Mouse (Mus musculus): ENCODE results near the gene Cidec. TPM values are rescaled to one million over a fixed set of nuclear protein-coding genes. Genes with fewer than 3 reads are reported as not detected.

The Cidec gene
- not detected in 2 replicates for polyA plus RNA-seq (2016; fragmentation: Nextera tagmentation; extraction: Ambion mirVana)

DNA sequence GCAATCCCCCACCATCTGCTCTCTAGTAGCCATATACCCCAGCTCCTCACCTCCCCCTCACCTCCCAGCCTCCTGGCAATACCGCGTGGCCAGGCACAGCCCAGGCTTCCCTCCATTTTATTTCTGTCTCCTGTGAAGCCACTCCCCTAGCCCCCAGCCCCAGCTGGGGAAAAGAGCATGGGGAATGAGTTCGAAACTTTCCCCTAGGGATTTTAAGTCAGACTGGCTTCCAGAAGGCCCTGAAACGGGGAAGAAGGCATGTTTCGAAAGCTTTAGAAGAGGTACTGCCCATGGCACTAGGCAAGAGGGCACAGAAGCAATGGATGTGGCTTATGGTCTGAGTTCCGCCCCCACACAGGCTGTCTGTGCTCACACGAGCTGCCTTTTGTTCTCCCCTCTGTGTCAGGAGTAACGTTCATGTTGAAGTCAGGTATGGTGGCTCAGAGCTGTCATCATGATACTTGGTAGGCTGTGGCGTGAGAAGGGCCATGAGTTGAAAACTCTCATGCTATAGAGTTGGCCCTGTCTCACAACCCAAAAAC lies at the start of gene Cidec:
Cidec (minus strand) TSS at position 97 of the 542 bp plus-strand sequence.
- Histone ChIP-seq H3K4me1 (no peaks in the 10 kb centered on the region), H3K9ac (no peak within 1 kb of the TSS), H3K27me3 (no peaks in the 10 kb centered on the region), H3K27ac (no peak within 1 kb of the TSS), H3K9me3 (no peaks in the 10 kb centered on the region), H3K36me3 (no peaks in the 10 kb centered on the region), H3K4me2 (replicated peaks) (no peak within 1 kb of the TSS), H3K4me3 (no peak within 1 kb of the TSS)
- no peak for ATAC-seq (ENCODE audit: insufficient number of reproducible peaks, insufficient read depth, low FRiP score, low TSS enrichment)
- 76% methylated on average over 9 of the region's 9 CpGs for WGBS

DNA sequence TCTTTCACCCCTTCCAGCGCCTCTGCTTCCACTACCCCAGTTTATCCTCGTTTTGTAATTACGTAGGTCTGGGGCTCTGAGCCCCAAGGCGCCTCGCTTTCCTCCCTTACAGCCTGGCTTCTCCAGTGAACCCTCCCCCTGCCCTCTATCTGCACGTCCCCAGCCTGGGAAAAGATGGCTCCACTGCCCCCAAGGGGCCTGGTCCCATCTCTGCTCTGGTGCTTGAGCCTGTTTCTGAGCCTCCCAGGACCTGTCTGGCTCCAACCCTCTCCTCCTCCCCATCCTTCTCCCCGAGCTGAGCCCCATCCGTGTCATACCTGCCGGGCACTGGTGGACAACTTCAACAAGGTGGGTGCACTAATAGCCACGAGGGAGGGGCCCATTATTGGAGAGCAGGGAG lies 48.2 kb upstream of the Cidec start:
- Histone ChIP-seq H3K4me2 (replicated peaks) (peak overlapping the region; percentile 77), H3K9me3 (no peaks in the 10 kb centered on the region), H3K9ac (peak overlapping the region; percentile 58), H3K4me3 (peak overlapping the region; percentile 46), H3K4me1 (peaks cover 26% of the 10 kb centered on the region; the same call in 1 of the 2 replicates), H3K27me3 (peaks cover 40% of the 10 kb centered on the region), H3K27ac (peak overlapping the region; percentile 72; the same call in 1 of the 2 replicates), H3K36me3 (no peaks in the 10 kb centered on the region)
- no peak; the same call in 1 of the 2 replicates for ATAC-seq (ENCODE audit: insufficient number of reproducible peaks, insufficient read depth, low FRiP score, low TSS enrichment)
- 14% methylated on average over 10 of the region's 10 CpGs for WGBS

DNA sequence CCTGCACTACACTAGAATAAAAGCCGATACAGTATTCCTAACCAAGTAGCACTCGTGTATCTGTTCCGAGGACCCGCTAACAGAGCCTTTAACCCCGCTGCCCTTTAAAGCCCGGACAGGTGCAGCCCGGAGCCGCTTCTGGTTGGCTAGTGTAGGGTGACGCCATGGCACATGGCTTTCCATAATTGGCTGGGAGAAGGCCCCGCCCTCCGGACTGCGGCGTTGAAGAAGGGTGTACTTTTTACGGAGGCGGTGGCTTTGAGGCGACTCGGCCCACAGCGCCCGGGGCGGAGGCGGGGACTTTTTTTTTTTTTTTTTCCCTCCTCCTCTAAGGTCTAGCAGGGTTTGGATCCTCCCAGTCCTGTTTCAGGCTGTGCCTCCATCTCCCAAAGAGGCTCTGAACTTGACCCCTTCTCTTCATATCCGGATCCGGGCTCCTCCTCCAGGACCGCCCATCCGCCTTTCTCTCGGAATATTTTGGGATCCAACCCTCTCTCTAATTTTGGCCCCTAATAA lies 47.6 kb upstream of the Cidec start, which contains the start of gene Creld1:
Creld1 (plus strand) TSS at position 198 of the 516 bp plus-strand sequence.
- under 1% methylated on average over 26 of the region's 26 CpGs for WGBS
- Histone ChIP-seq H3K9ac (peak within 1 kb of the TSS; percentile 58), H3K27me3 (peaks cover 40% of the 10 kb centered on the region), H3K27ac (peak within 1 kb of the TSS; percentile 72), H3K4me1 (peaks cover 26% of the 10 kb centered on the region; the same call in 1 of the 2 replicates), H3K4me3 (peak within 1 kb of the TSS; percentile 46), H3K36me3 (no peaks in the 10 kb centered on the region), H3K4me2 (replicated peaks) (peak within 1 kb of the TSS; percentile 77), H3K9me3 (no peaks in the 10 kb centered on the region)
- ATAC-seq (ENCODE audit: insufficient number of reproducible peaks, insufficient read depth, low FRiP score, low TSS enrichment) = peak; percentile 92

DNA sequence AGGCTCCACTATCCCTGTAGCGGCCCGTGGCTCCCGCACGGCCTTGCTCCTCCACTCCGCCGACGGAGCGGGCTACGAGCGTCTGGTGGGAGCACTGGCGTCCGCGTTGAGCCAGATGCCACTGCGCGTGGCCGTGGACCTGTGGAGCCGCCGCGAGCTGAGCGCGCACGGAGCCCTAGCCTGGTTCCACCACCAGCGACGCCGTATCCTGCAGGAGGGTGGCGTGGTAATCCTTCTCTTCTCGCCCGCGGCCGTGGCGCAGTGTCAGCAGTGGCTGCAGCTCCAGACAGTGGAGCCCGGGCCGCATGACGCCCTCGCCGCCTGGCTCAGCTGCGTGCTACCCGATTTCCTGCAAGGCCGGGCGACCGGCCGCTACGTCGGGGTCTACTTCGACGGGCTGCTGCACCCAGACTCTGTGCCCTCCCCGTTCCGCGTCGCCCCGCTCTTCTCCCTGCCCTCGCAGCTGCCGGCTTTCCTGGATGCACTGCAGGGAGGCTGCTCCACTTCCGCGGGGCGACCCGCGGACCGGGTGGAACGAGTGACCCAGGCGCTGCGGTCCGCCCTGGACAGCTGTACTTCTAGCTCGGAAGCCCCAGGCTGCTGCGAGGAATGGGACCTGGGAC lies 47.0 kb upstream of the Cidec start:
- H3K27me3 ChIP-seq = peaks cover 40% of the 10 kb centered on the region
- peak; percentile 47 for ATAC-seq (ENCODE audit: insufficient number of reproducible peaks, insufficient read depth, low FRiP score, low TSS enrichment)
- peaks cover 26% of the 10 kb centered on the region; the same call in 1 of the 2 replicates for H3K4me1 ChIP-seq
- H3K27ac ChIP-seq = peak overlapping the region; percentile 48
- H3K4me3 ChIP-seq = peak overlapping the region; percentile 46
- H3K9me3 ChIP-seq = no peaks in the 10 kb centered on the region
- peak overlapping the region; percentile 77 for H3K4me2 ChIP-seq (replicated peaks)
- 3% methylated on average over 62 of the region's 65 CpGs for WGBS
- H3K36me3 ChIP-seq = no peaks in the 10 kb centered on the region
- peak overlapping the region; percentile 21 for H3K9ac ChIP-seq

DNA sequence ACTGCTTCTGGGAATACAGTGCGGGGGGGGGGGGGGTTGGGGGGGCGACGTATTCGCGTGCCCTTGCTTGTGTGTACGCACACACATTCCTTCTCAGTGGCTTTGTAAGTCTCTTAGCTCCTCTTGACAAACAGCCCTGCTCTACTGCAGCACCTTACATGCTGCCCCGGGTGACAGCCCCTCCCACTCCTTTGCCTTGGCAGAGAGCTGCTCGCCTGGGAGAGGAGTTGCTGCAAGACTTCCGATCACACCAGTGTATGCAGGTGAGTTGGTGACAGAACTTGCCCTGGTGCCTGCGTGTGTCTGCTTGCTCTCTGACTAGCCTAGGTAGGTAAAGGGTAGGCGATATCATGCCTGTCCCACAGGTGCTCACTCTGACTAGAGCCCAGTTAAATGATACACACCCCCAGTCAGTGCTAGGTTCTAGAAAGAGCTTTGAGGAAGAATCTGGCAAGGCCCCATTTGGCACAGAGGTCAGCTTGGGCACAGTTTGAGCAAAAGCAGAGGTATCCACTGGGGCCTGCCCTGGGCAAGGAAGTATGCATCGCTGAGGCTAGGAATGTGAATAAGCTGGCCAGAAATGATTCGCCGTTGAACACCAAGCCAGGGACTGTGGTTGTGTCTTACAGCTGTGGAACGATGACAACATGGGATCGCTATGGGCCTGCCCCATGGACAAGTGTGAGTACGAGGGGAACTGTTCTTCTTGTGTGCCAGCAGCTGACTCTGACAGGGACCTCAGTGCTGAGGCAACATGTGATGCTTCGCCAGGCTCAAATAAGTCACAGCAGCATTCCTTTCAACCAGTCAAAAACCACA lies 45.2 kb upstream of the Cidec start:
- H3K4me3 ChIP-seq = no peak overlapping the region
- H3K4me2 ChIP-seq (replicated peaks) = no peak overlapping the region
- H3K4me1 ChIP-seq = peaks cover 17% of the 10 kb centered on the region; the same call in 1 of the 2 replicates
- no peaks in the 10 kb centered on the region for H3K9me3 ChIP-seq
- WGBS = 65% methylated on average over 18 of the region's 18 CpGs
- H3K36me3 ChIP-seq = no peaks in the 10 kb centered on the region
- no peak overlapping the region for H3K9ac ChIP-seq
- ATAC-seq (ENCODE audit: insufficient number of reproducible peaks, insufficient read depth, low FRiP score, low TSS enrichment) = no peak
- H3K27me3 ChIP-seq = peaks cover 40% of the 10 kb centered on the region
- H3K27ac ChIP-seq = no peak overlapping the region

DNA sequence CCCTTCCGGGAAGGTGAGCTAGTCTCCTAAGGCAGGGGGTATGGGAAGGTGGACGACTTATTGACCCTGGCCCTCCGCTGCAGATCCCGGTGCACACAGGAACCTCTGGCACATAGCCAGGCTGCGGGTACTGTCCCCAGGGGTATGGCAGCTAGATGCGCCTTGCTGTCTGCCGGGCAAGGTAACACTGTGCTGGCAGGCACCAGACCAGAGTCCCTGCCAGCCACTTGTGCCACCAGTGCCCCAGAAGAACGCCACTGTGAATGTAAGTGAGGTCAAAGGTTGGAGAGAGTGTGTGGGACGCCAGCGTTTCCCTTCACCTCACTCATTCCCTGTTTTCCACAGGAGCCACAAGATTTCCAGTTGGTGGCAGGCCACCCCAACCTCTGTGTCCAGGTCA lies 43.3 kb upstream of the Cidec start:
- peaks cover 39% of the 10 kb centered on the region for H3K27me3 ChIP-seq
- 79% methylated on average over 10 of the region's 10 CpGs for WGBS
- H3K9ac ChIP-seq = no peak overlapping the region
- H3K9me3 ChIP-seq = no peaks in the 10 kb centered on the region
- H3K4me2 ChIP-seq (replicated peaks) = no peak overlapping the region
- no peaks in the 10 kb centered on the region for H3K36me3 ChIP-seq
- no peak for ATAC-seq (ENCODE audit: insufficient number of reproducible peaks, insufficient read depth, low FRiP score, low TSS enrichment)
- peaks cover 13% of the 10 kb centered on the region; the same call in 1 of the 2 replicates for H3K4me1 ChIP-seq
- H3K27ac ChIP-seq = no peak overlapping the region
- H3K4me3 ChIP-seq = no peak overlapping the region

DNA sequence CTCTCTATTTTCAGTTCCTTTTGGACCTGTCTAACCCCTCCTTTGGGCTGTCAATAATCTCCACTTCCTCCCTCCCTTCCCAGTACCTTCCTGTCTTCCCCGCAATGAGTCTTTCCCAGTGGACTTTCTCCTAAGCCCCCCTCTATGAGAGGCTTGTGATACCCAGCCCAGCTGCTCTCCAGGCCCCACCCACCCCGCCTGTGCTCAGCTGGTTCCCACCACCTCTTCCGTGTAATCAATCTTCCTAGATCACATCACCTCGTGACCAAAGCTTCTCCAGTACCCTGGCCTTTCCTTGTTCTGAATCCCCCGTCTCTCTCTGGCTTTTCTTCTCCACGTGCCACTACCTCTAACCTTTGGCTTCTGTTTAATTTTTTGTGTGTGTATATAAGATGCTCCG lies 41.8 kb upstream of the Cidec start:
- 45% methylated on average over 7 of the region's 7 CpGs for whole genome bisulfite sequencing
- no peak for ATAC-seq (ENCODE audit: insufficient number of reproducible peaks, insufficient read depth, low FRiP score, low TSS enrichment)
- Histone ChIP-seq H3K4me3 (no peak overlapping the region), H3K9ac (no peak overlapping the region), H3K27me3 (peaks cover 31% of the 10 kb centered on the region), H3K9me3 (no peaks in the 10 kb centered on the region), H3K4me1 (0 out of 2 replicates have a peak, but pooled peaks cover 2% of the 10 kb centered on the region), H3K27ac (no peak overlapping the region), H3K4me2 (replicated peaks) (no peak overlapping the region), H3K36me3 (no peaks in the 10 kb centered on the region)

DNA sequence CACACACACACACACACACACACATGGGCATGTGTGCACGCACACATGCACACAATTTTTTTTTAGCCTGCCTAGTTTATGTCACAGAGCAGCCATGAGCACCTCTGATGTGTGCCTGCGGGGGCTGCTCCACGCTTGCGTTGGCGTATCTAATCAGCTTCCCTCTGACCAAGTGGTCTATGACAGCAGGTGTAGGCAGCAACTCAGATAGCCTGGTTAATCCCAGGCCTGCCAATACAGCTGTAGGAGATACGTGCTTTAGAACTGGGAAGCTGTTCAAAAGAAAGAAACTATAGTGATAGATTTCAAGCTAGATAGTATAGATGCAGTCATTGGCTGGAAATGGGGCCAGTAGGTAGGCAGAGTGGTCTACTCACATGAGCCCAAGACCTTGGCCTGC lies 38.2 kb upstream of the Cidec start:
- ATAC-seq (ENCODE audit: insufficient number of reproducible peaks, insufficient read depth, low FRiP score, low TSS enrichment) = no peak
- no peak overlapping the region for H3K4me3 ChIP-seq
- 82% methylated on average over 6 of the region's 6 CpGs for WGBS
- no peak overlapping the region for H3K27ac ChIP-seq
- H3K27me3 ChIP-seq = peaks cover 31% of the 10 kb centered on the region
- H3K4me2 ChIP-seq (replicated peaks) = no peak overlapping the region
- H3K4me1 ChIP-seq = peaks cover 14% of the 10 kb centered on the region
- H3K36me3 ChIP-seq = no peaks in the 10 kb centered on the region
- H3K9me3 ChIP-seq = no peaks in the 10 kb centered on the region
- no peak overlapping the region for H3K9ac ChIP-seq

DNA sequence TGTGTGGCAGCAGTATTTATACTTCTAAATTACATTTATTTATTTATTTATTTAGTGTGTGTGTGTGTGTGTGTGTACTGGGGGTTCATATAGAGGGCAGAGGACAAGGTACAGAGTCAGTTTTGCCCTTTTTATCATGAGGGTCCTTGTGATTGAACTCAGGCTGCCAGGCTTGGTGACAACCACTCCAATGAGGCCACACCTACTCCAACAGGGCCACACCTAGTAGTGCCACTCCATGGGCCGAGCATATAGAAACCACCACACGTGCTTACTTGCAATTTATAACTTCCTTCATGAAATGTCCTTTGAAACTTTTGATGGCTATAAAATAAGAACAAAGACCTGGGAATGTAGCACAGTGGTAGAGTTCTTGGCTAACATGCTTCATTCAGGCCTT lies 37.7 kb upstream of the Cidec start:
- Histone ChIP-seq H3K9ac (no peak overlapping the region), H3K4me3 (no peak overlapping the region), H3K36me3 (no peaks in the 10 kb centered on the region), H3K27ac (no peak overlapping the region), H3K9me3 (no peaks in the 10 kb centered on the region), H3K4me2 (replicated peaks) (no peak overlapping the region), H3K27me3 (peaks cover 32% of the 10 kb centered on the region), H3K4me1 (peaks cover 14% of the 10 kb centered on the region)
- ATAC-seq (ENCODE audit: insufficient number of reproducible peaks, insufficient read depth, low FRiP score, low TSS enrichment) = no peak
- 89% methylated on average over 2 of the region's 2 CpGs for WGBS

DNA sequence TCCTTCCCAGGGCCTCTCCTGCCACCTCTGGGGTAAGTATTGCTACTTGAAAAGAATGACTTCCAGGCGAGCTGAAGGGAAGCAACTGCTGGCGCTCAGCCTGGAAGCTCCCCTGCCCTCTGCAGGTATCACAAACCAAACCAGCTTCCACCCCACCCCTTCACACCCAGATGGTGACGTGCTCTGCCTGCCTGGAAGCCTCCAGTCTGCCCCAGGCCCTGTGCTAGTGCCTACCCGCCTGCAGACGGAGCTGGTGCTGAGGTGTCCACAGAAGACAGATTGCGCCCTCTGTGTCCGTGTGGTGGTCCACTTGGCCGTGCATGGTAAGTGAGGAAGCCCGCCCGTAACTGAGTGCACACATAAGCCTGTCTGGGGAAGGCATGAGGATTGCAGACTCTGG lies 36.5 kb upstream of the Cidec start:
- Histone ChIP-seq H3K9ac (0 out of 2 replicates have a peak overlapping the region, but pooled peaks have one; percentile 2), H3K9me3 (no peaks in the 10 kb centered on the region), H3K27ac (no peak overlapping the region), H3K27me3 (peaks cover 32% of the 10 kb centered on the region), H3K4me3 (no peak overlapping the region), H3K4me2 (replicated peaks) (no peak overlapping the region), H3K4me1 (peaks cover 14% of the 10 kb centered on the region), H3K36me3 (no peaks in the 10 kb centered on the region)
- ATAC-seq (ENCODE audit: insufficient number of reproducible peaks, insufficient read depth, low FRiP score, low TSS enrichment) = no peak
- WGBS = 66% methylated on average over 10 of the region's 10 CpGs

DNA sequence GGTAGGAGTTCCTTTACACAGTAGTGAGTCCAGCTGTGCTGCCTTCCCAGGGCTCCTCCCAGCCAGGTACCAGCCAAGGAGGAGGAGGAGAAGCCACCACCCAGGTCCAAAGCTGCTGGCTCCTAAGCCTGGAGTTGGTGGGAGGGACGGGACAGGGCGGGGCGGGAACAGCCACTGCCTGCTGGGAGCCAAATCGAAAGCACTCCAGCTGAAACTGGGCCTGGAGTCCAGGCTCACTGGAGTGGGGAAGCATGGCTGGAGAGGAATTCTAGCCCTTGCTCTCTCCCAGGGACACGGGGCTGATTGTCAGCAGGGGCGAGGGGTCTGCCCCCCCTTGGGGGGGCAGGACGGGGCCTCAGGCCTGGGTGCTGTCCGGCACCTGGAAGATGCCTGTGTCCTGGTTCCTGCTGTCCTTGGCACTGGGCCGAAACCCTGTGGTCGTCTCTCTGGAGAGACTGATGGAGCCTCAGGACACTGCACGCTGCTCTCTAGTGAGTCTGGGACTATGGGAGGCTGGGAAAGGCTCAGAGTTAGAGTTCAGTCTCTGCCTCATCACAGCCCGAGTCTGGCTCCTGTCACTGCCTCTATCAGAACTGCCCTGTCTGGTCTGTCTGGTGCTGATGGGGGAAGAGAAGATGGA lies 35.9 kb upstream of the Cidec start, which contains the start of gene Il17rc:
Il17rc (plus strand) TSS at position 131 of the 640 bp plus-strand sequence.
- H3K4me2 ChIP-seq (replicated peaks) = peak within 1 kb of the TSS; percentile 30

More for the DNA sequence above, 35.9 kb upstream of the Cidec start, which contains the start of gene Il17rc:
- Histone ChIP-seq H3K36me3 (no peaks in the 10 kb centered on the region), H3K4me3 (no peak within 1 kb of the TSS), H3K9ac (0 out of 2 replicates have a peak within 1 kb of the TSS, but pooled peaks have one; percentile 2), H3K4me1 (peaks cover 14% of the 10 kb centered on the region), H3K27ac (no peak within 1 kb of the TSS), H3K27me3 (peaks cover 32% of the 10 kb centered on the region), H3K9me3 (no peaks in the 10 kb centered on the region)
- no peak for ATAC-seq (ENCODE audit: insufficient number of reproducible peaks, insufficient read depth, low FRiP score, low TSS enrichment)
- 22% methylated on average over 12 of the region's 12 CpGs for WGBS
